Mouse (Mus musculus): ENCODE measurements at regions not wholly inside any gene's neighbourhood (a gene's known extent, or its start where the extent isn't known, plus 50 kb on each side); places are given as distances from the start of the nearest gene placed in this dataset.

- no peak for DNase-seq (ENCODE audit: low spot score in 2 of 2)
Observed at GRCm38 (mm10) chr14:76678512-76679134, 121.9 kb upstream of the Serp2 start.

GRCm38 (mm10) chr14:76674949-76675348, 118.3 kb upstream of the Serp2 start:
- no peak for DNase-seq (ENCODE audit: low spot score in 2 of 2)

- DNase-seq (ENCODE audit: low spot score in 2 of 2) = no peak
Observed at GRCm38 (mm10) chr14:76673671-76674331, 117.1 kb upstream of the Serp2 start.

- no peak for DNase-seq (ENCODE audit: low spot score in 2 of 2)
Observed at GRCm38 (mm10) chr14:76672899-76673298, 116.2 kb upstream of the Serp2 start.

GRCm38 (mm10) chr14:76672442-76672841, 115.8 kb upstream of the Serp2 start:
- no peak for DNase-seq (ENCODE audit: low spot score in 2 of 2)

- DNase-seq (ENCODE audit: low spot score in 2 of 2) = no peak
Observed at GRCm38 (mm10) chr14:76671023-76671422, 114.3 kb upstream of the Serp2 start.

GRCm38 (mm10) chr14:76665754-76666371, 109.2 kb upstream of the Serp2 start:
- no peak for DNase-seq (ENCODE audit: low spot score in 2 of 2)

GRCm38 (mm10) chr14:76664586-76665508, 108.2 kb upstream of the Serp2 start:
- no peak for DNase-seq (ENCODE audit: low spot score in 2 of 2)

GRCm38 (mm10) chr14:76663816-76664215, 107.1 kb upstream of the Serp2 start:
- DNase-seq (ENCODE audit: low spot score in 2 of 2) = no peak

- no peak for DNase-seq (ENCODE audit: low spot score in 2 of 2)
Observed at GRCm38 (mm10) chr14:76662871-76663270, 106.2 kb upstream of the Serp2 start.

GRCm38 (mm10) chr14:76660906-76661305, 104.2 kb upstream of the Serp2 start:
- DNase-seq (ENCODE audit: low spot score in 2 of 2) = no peak

- DNase-seq (ENCODE audit: low spot score in 2 of 2) = no peak
Observed at GRCm38 (mm10) chr14:76658952-76659502, 102.3 kb upstream of the Serp2 start.

GRCm38 (mm10) chr14:76657784-76658610, 101.3 kb upstream of the Serp2 start:
- peak; percentile 27 to 71 for DNase-seq (ENCODE audit: low spot score in 2 of 2)

GRCm38 (mm10) chr14:76657375-76657774, 100.7 kb upstream of the Serp2 start:
- peak in 1 of 2 experiments; percentile 19 for DNase-seq (ENCODE audit: low spot score in 2 of 2)

- DNase-seq (ENCODE audit: low spot score in 2 of 2) = no peak
Observed at GRCm38 (mm10) chr14:76652356-76653126, 95.9 kb upstream of the Serp2 start.

GRCm38 (mm10) chr14:76651096-76651495, 94.4 kb upstream of the Serp2 start:
- no peak for DNase-seq (ENCODE audit: low spot score in 2 of 2)

GRCm38 (mm10) chr14:76649927-76650326, 93.2 kb upstream of the Serp2 start:
- no peak for DNase-seq (ENCODE audit: low spot score in 2 of 2)

GRCm38 (mm10) chr14:76644716-76645115, 88.0 kb upstream of the Serp2 start:
- DNase-seq (ENCODE audit: low spot score in 2 of 2) = no peak

- DNase-seq (ENCODE audit: low spot score in 2 of 2) = no peak
Observed at GRCm38 (mm10) chr14:76641752-76642529, 85.3 kb upstream of the Serp2 start.

Data from cerebellum, postnatal 4 days (tissue).